Mouse (Mus musculus) hindbrain, embryonic 16.5 days (tissue): Measurements from ENCODE around the gene Smim22. TPM values are rescaled to one million over a fixed set of nuclear protein-coding genes. Genes with fewer than 3 reads are reported as not detected.

ENCODE experiments used
- ATAC-seq: fragments of 200-750 bp; cut with Nextera tagmentation; 2 replicates; pipeline ENCODE4 v1.8.0; 2017; ENCODE audit warnings: moderate TSS enrichment, moderate library complexity
- H3K27ac ChIP-seq: fragments of 300-500 bp; sonication (generic); 2 replicates; pipeline ENCODE4 v1.5.1; 2014; ENCODE audit warnings: low read depth, mild to moderate bottlenecking, control low read depth, low read length, moderate library complexity
- H3K27me3 ChIP-seq: fragments of 300-500 bp; sonication (generic); replicated peaks from 2 replicates; pipeline ENCODE4 v1.6.1; 2014; ENCODE audit warnings: low read length; ENCODE audit not compliant: control insufficient read depth, insufficient read depth
- H3K36me3 ChIP-seq: fragments of 300-500 bp; sonication (generic); 2 replicates; pipeline ENCODE4 v1.6.1; 2014; ENCODE audit warnings: mild to moderate bottlenecking, low read length, moderate library complexity, mixed read lengths; ENCODE audit not compliant: control insufficient read depth, insufficient read depth
- H3K4me1 ChIP-seq: fragments of 300-500 bp; sonication (generic); 2 replicates; pipeline ENCODE4 v1.6.1; 2014; ENCODE audit warnings: low read depth, low read length; ENCODE audit not compliant: control insufficient read depth, insufficient read depth
- H3K4me2 ChIP-seq: fragments of 300-500 bp; sonication (generic); 2 replicates; pipeline ENCODE4 v1.6.1; 2014; ENCODE audit warnings: mild to moderate bottlenecking, low read length, control low read depth, moderate library complexity
- H3K4me3 ChIP-seq: fragments of 300-500 bp; sonication (generic); 2 replicates; pipeline ENCODE4 v1.5.1; 2014; ENCODE audit warnings: mild to moderate bottlenecking, low read length, control low read depth, moderate library complexity
- H3K9ac ChIP-seq: fragments of 300-500 bp; sonication (generic); 2 replicates; pipeline ENCODE4 v1.6.1; 2014; ENCODE audit warnings: low read depth, mild to moderate bottlenecking, control low read depth, low read length, moderate library complexity
- H3K9me3 ChIP-seq: fragments of 300-500 bp; sonication (generic); 2 replicates; pipeline ENCODE4 v1.6.1; 2014; ENCODE audit warnings: mild to moderate bottlenecking, low read length, moderate library complexity; ENCODE audit not compliant: control insufficient read depth
- WGBS: fragments of 180-500 bp; shearing (Covaris S2); extraction: QIAGEN DNeasy Blood & Tissue Kit; methylation state at CpG from one replicate; pipeline ENCODE4 v1.1.7; 2014; 5-methylcytosine and 5-hydroxymethylcytosine counted together
- polyA plus RNA-seq: library from polyadenylated mRNA; unstranded; fragments of >200 nt; fragmentation: Nextera tagmentation; extraction: Ambion mirVana; gene quantifications from 2 replicates; pipeline ENCODE4 v1.2.1, GENCODE M21; 2015

The Smim22 gene
- polyA plus RNA-seq, 1 experiment from 2014 or later: 4.2 TPM

DNA sequence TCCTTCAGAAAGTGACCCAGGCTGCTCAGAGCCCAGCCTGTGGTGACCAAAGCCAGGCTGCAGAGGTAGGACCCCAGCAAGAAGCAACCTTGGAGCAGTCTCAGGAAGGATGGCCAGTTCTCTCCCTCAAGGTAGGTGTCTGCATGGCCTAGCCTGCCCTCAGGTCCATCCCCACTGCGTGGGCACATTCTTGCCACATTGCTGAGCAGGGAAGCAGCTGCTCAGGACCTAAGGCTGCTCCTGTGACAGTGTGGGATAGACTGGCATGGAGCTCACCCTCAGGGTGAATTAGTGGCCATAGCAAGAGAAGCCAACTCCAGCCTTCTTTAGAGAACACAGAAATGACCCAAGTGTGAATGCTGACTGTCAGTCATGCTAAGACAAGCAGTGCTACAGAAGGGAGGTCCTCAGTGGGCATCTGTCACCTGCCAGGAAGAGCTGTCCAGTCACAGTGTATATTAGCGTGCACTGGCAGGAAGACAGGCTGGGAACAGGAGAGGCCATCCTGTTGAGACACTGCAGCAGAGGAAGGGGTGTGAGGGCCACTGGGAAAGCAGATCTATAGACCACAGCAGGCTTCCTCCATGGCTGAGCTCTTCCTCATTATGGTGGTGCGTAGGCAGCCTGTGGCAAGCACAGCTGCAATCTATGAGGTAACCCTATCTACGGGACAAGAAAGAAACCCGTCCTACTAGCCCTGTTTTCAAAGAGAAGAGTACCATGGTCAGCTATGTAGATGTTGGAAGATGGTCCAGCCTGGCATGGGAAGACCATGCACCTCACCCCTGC, 37.8 kb upstream of the Smim22 start:
- Histone ChIP-seq H3K4me2 (no peak overlapping the region), H3K4me1 (peaks cover 4% of the 10 kb centered on the region; the same call in 1 of the 2 replicates), H3K36me3 (no peaks in the 10 kb centered on the region), H3K4me3 (no peak overlapping the region), H3K27me3 (no peaks in the 10 kb centered on the region), H3K27ac (no peak overlapping the region), H3K9me3 (no peaks in the 10 kb centered on the region), H3K9ac (no peak overlapping the region)
- no peak for ATAC-seq
- 84% methylated on average over 5 of the region's 5 CpGs for WGBS

DNA sequence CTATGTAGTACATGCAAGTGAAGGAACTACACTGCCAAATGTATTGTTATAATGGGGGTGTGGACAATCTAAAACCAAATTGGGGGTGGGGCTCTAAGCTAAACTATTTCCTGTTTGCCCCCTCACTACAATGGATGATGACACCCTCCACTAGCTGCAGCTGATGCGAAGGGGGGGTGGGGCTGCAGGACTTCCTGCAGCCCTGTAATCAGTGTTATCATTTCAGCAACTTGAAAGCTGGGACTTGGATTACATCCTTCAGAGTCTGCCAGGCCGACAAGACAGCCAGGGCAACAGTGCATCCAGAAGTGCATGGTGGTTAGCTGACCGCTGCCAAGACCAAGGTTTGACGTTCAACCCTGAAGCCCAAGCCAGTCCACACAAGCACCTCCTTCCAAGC, 35.5 kb upstream of the Smim22 start:
- 81% methylated on average over 4 of the region's 4 CpGs for WGBS
- Histone ChIP-seq H3K27me3 (no peaks in the 10 kb centered on the region), H3K4me2 (no peak overlapping the region), H3K9ac (no peak overlapping the region), H3K36me3 (no peaks in the 10 kb centered on the region), H3K9me3 (no peaks in the 10 kb centered on the region), H3K4me1 (no peaks in the 10 kb centered on the region), H3K27ac (no peak overlapping the region), H3K4me3 (no peak overlapping the region)
- ATAC-seq: no peak

GRCm38 (mm10) chr16:4974521-4974920, 32.6 kb upstream of the Smim22 start:
- no peaks in the 10 kb centered on the region for H3K36me3 ChIP-seq
- no peak overlapping the region for H3K4me2 ChIP-seq
- H3K27me3 ChIP-seq: no peaks in the 10 kb centered on the region
- H3K4me1 ChIP-seq: no peaks in the 10 kb centered on the region
- H3K9me3 ChIP-seq: no peaks in the 10 kb centered on the region
- H3K9ac ChIP-seq: no peak overlapping the region
- 0 out of 2 replicates have a peak, but pooled peaks have one; percentile 40 for ATAC-seq
- 76% methylated on average over 5 of the region's 5 CpGs for WGBS
- no peak overlapping the region for H3K27ac ChIP-seq
- no peak overlapping the region for H3K4me3 ChIP-seq

- no peaks in the 10 kb centered on the region for H3K36me3 ChIP-seq
- no peak overlapping the region for H3K27ac ChIP-seq
- WGBS: 80% methylated on average over 2 of the region's 2 CpGs
- no peak for ATAC-seq
- no peak overlapping the region for H3K4me3 ChIP-seq
- H3K27me3 ChIP-seq: no peaks in the 10 kb centered on the region
- no peaks in the 10 kb centered on the region for H3K4me1 ChIP-seq
- no peak overlapping the region for H3K9ac ChIP-seq
- no peak overlapping the region for H3K4me2 ChIP-seq
- no peaks in the 10 kb centered on the region for H3K9me3 ChIP-seq
Measured at GRCm38 (mm10) chr16:4976180-4976579, 30.9 kb upstream of the Smim22 start.

DNA sequence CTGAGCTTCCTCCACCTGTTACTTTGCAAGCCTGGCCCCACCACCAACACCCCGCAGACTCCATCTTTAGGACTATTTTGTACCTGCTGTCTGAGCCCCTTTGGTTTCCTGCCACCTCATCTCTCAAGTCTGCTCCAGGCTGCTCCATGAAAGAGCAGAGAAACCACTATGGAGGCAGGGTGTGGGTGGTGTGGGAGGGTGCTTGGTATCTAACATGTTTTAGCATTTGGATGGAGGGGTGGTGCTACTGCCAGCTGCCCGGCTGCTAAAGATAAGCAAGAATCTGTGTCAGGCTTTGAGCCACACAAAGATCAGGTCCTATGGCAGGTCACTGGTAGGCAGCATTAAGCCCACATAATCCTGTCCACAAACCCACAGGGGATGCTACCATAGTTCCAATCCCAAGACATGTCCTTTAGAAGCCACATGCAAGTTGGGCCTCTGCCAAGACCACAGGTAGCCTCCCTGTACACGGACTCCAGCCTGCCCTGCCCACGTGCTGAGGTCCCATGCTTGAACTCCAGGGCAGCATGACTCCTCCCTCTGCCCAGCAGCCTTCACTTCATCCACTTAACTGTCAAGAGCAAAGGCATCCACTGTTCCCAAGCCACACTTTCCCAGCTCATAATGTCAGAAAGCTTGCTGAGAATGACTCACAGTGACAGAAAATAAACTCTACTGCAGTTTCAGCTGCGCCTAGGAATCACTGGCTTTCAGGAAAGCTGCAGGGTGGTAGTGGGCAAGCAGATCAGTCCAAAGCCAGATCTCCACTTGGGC, 28.6 kb upstream of the Smim22 start:
- Histone ChIP-seq H3K9me3 (no peaks in the 10 kb centered on the region), H3K27ac (no peak overlapping the region), H3K36me3 (no peaks in the 10 kb centered on the region), H3K9ac (no peak overlapping the region), H3K4me2 (no peak overlapping the region), H3K4me3 (no peak overlapping the region), H3K27me3 (no peaks in the 10 kb centered on the region), H3K4me1 (no peaks in the 10 kb centered on the region)
- 54% methylated on average over 5 of the region's 5 CpGs for WGBS
- ATAC-seq: no peak

DNA sequence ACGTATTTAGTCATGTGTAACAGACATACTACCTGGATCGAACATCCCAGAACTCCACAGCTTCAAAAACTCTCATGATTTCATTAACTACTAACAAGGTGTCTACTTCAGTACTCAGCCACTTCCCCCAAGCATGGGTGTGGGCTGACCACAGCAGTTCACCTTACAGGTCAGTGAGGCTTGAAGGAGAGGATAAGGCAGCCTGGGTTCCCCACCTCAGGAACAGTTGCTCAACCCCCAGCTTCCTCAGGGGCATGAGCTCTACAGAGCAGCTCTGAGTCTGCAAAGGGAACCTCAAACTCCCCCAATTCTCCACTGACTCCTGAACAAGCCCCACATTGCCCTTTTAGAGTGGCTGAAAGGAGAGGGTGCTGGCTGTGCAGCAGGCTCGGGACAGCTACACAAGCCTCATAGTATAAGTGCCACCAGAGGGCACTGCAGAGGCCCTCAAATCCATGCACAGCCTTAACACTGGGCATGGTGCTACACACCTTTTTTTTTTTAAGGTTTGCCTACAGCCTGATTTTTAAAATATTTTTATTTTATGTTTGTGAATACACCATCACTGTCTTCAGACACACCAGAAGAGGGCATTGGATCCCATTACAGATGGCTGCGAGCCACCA, 27.2 kb upstream of the Smim22 start:
- Histone ChIP-seq H3K9me3 (no peaks in the 10 kb centered on the region), H3K27me3 (no peaks in the 10 kb centered on the region), H3K27ac (no peak overlapping the region), H3K36me3 (no peaks in the 10 kb centered on the region), H3K4me1 (no peaks in the 10 kb centered on the region), H3K4me3 (no peak overlapping the region), H3K4me2 (no peak overlapping the region), H3K9ac (no peak overlapping the region)
- ATAC-seq: peak; percentile 64; the same call in 1 of the 2 replicates
- WGBS: 70% methylated on average over 4 of the region's 4 CpGs

GRCm38 (mm10) chr16:4984717-4985116, 22.4 kb upstream of the Smim22 start:
- H3K27me3 ChIP-seq: no peaks in the 10 kb centered on the region

DNA sequence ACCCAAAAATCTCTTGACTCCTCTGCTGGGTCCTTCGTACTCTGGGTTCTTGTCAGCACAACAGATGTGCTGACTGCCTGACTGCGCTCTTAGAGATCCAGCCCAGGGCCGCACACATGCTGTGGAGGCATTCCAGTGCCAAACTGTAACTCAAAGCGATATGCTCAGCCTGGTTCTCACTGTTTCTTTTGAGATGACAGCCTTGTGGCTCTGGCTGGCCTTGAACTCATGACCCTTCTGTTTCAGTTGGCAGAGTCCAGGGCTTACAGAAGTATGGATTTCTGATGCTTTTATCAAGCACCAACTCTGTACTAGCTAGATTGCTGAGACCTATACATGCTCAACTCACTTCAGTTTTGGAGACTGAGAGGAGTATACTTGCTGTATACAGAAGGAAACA, 13.8 kb upstream of the Smim22 start:
- Histone ChIP-seq H3K4me3 (no peak overlapping the region), H3K9ac (no peak overlapping the region), H3K4me2 (no peak overlapping the region), H3K4me1 (no peaks in the 10 kb centered on the region), H3K27me3 (no peaks in the 10 kb centered on the region), H3K9me3 (no peaks in the 10 kb centered on the region), H3K27ac (no peak overlapping the region), H3K36me3 (no peaks in the 10 kb centered on the region)
- ATAC-seq: no peak
- WGBS: 79% methylated on average over 4 of the region's 4 CpGs

More at GRCm38 (mm10) chr16:4984717-4985116, 22.4 kb upstream of the Smim22 start:
- H3K9ac ChIP-seq: no peak overlapping the region
- H3K27ac ChIP-seq: no peak overlapping the region
- no peaks in the 10 kb centered on the region for H3K4me1 ChIP-seq
- 95% methylated on average over 12 of the region's 12 CpGs for WGBS
- H3K4me3 ChIP-seq: no peak overlapping the region
- no peaks in the 10 kb centered on the region for H3K36me3 ChIP-seq
- H3K4me2 ChIP-seq: no peak overlapping the region
- H3K9me3 ChIP-seq: no peaks in the 10 kb centered on the region
- no peak for ATAC-seq

DNA sequence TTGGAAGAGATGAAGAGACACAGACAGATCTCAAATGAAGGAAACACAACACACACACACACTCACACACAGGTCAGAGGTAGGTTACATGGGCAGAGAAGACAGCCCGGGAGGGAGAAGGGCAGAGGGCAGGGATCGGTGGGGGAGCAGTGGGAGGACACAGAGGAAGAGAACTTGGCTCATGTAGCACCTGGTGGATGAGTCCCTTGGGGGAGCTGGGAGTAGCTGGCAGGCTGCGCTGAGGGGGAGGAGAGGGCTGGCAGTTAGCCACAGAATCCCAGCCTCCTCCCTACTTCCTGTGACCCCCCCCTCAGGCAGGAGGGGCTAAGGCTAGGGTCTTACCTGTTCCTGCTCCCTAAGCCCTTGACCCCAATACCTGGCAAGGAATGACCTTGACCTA, 9.5 kb upstream of the Smim22 start, which contains the start of gene Sept12:
Sept12 (minus strand) TSS at position 300 of the 400 bp plus-strand sequence.
- Histone ChIP-seq H3K27me3 (no peaks in the 10 kb centered on the region), H3K27ac (no peak within 1 kb of the TSS), H3K9ac (no peak within 1 kb of the TSS), H3K4me3 (no peak within 1 kb of the TSS), H3K9me3 (no peaks in the 10 kb centered on the region), H3K4me1 (no peaks in the 10 kb centered on the region), H3K4me2 (no peak within 1 kb of the TSS), H3K36me3 (no peaks in the 10 kb centered on the region)
- no peak for ATAC-seq
- WGBS: 51% methylated on average over 3 of the region's 3 CpGs
